Mouse (Mus musculus) lung, adult 18-20 months (tissue): ENCODE results near the gene Col4a1.

Experiments
- DNase-seq, 2 experiments: peaks; one replicate each; pipeline ENCODE4 v3.0.0; 2022; ENCODE audit warnings: mixed read lengths in 2 of 2

Gene Col4a1

DNA sequence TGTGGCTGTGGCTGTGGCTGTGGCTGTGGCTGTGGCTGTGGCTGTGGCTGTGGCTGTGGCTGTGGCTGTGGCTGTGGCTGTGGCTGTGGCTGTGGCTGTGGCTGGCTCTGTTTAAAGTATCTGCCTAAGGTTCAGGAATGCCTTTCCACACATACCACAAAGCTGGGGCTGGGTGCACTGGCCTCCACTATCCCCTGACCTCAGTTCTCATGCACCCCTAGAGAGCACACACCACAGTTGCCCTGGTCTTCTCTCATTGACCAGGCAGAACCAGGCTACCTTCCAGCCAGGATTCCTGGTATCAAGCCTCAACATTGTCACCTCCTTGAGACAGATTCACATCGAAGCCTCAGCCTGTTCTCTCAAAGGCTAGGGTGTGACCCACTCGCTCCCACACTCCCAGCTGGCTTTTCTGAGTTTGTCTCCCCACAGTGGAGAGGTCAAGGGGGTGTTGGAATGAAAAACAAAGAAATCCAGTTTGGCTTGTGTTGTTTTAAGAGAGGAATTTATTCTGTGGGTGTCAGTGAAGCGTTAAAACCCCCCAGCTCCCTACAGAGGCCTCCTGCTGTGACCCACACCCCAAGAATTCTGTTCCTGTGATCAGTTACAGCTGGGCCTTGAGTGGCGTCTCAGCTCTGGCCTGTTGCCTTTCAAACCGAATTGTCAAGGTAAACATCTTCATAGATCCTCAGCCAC, 15.2 kb upstream of the Col4a1 start:
- no peak for DNase-seq

DNA sequence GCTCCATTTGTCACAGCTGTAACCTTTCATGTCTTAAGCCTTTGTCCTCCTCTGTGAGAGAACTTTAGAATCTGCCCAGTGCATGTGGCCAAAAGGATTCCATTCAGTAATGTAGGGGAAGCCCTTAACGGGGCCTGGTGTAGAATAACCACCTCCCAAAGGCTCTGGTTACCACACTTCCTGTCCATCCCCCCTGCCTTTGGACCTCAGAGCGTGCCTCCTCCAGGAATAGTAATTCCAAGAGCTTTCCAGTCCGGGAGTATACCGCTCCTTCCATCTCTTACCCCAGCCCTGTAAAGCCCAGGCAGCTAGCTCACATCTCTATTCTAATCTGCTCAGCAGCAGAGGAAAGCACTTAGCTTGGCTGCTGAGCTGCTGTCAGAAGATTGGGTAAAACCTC, 14.7 kb upstream of the Col4a1 start:
- no peak for DNase-seq

DNA sequence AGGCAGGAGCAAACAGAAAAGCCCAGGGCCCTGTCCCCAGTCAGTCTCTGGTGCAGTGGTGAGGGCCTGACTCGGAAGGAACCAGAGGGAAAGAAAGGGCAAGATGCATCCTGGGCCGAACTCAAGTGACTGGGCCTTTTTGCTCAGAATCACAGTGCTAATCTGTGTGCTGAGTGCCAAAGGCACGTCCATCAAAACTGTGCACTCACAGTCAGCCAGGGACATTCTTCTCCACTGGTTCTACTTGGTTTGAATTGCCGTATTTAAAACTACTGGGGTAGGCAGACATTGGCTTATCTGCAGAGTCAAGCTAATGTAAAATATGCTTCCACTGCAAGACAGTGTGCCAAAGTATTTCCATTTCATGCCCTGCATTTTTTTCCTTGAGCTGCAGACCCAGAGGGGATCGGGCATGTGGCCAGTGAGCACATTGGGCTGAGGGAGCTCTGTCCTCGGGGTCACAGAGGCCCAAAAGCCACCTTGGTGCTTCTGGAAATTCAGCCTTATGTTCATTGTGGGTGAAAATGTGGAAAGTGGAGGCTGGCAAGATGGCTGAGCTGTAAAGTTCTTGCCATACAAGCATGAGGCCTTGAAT, 12.3 kb upstream of the Col4a1 start:
- no peak for DNase-seq

DNA sequence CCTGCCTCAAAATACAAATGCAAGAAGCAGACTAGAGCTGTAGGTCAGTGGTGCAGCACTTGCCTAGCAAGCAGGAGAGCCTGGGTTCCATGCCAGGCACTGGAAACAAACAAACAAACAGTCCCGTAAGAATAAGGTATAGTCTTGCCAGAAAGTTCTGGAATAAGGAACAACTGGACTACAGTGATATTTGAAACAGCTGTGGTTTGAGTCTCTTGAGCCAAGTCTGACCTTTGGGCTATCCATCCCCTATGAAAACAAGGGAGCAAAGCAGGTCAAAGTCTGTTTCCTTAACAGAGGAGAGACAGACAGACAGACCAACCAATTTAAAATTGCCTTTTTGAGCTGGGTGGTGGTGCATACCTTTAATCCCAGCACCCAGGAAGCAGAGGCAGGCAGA, 11.1 kb upstream of the Col4a1 start:
- DNase-seq, result no peak

DNA sequence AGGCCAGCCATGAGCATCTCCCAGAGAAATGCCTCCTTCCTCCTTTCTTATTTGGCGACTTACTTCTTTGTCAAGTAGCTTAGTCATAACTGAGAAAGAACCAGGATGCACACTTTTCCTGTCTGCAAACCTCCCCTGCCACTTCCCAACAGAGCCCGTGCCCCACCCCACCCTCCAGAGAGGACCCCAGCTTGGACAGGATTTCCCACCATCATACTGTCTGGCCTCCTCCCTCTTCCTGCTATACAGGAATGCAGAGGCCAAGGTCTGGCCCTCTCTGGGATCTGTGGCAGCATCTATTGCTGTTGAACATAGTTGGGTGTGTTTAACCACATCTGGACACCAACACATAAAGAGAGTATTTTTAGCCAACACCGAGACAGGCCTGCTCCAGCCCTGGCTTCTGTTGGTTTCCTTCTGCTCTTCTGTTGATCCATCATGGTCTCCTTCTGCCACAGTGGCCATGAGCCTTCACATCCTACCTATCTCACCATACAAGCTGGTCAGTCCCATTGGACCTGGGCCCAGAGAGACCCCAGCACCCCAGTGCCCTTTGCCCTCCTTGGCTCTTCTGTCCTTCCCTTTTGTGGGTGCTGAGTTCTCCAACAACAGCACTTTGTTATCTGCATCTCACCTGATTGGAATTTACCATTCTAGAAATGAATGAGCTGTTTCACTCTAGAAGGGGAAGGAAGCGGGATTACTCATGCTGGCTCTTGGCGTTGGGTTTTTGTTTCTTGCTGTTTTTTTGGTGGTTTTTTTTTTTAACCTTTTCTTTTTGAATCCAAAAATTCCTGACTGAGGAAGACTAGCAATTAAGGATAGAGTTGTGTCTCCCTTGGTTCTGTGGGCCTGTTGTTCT, 10.3 kb upstream of the Col4a1 start:
- peak in 1 of 2 experiments; percentile 48 for DNase-seq

DNA sequence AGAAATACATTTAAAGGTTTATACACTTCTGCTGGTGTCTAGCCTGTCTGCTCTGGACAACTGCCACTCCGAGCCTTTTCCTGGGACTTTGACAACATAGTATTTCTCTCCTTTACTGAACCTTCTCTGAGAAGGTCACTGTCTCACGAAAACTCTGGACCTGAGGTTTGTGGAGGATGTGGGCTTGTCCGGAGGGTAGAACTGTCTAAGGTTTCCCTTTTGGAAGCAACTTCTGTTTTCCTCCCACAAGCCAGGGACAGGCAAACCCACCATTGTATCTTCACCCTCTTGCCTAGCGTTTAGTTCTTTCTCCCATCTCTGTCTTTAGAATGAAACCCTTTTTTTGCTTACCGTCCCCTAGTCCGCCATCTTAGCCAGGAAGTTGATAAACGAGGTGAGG, 9.2 kb upstream of the Col4a1 start:
- DNase-seq, result no peak

DNA sequence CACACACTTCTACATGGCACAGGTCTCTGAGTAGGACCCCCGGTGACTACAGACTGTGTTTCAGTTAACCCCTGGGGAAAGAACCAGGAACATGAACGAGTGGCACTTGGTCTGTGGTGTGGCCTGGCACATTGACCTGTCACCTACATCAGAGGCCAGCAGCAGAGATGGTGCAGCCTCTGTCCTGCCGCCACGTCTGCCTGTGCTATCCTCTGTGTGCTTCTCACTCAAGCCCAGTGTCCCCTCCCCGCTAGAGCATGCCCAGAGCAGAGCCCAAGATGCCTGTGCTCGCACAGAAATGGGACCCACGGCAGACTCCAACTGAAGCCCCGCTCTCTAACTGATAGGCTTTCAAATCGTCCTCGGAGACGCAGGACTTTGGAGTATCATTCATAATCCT, 6.8 kb upstream of the Col4a1 start:
- DNase-seq, result no peak

DNA sequence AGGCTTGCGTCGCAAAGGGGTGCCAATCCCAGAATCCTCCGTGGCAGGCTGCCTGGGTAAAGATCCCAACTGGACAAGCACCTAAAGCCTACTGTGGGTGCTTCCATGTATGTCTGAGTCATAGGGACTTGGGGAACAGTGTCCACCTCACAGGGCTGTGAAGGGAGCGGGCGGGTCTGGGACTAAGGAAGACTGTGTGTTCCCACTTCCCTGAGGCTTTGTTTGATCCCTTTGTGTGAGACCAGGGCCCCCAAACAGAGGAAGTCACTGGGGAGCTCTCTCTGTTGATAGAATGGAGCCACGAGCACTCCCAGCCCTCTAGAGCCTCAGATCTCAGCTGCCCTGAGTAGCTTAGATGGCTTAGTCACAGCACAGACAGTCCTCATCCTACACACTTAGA, 3.5 kb upstream of the Col4a1 start:
- peak in 1 of 2 experiments; percentile 36 for DNase-seq

DNA sequence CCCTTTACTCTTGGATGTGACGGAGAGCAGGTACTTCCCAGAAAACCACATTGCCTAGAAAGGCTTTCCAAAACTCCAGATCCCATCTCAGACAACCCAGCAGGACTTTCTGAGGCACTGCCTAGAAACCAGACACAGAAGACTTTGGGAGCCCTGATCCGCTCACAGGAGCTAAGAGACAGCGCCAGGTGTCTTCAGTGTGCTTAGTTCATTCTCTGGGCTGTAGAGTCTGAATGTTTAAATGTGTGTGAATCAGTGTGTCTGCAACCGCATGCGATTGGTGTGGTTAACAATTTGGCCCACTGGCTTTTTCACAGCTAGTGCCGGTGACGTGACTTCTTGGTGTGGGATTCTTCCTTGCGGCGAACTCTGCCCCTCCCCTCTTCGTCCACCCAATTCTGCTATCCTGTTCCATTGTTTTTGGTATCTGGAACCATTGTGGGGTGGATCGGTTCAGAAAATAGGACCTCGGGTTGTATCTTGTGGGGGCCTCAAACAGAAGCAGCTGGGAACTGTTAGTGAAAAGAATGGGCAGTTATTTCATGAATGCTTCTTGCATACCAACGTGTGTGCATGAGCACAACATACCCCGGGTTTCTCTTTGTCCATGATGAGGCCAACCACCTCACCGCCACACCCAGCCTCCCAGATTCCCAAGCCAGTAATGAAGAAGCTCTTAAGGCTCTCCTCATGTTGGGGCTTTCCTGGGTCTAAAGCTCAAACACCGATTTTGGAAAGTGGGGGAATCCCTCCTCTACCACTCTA, 2.7 kb upstream of the Col4a1 start:
- DNase-seq, result no peak

DNA sequence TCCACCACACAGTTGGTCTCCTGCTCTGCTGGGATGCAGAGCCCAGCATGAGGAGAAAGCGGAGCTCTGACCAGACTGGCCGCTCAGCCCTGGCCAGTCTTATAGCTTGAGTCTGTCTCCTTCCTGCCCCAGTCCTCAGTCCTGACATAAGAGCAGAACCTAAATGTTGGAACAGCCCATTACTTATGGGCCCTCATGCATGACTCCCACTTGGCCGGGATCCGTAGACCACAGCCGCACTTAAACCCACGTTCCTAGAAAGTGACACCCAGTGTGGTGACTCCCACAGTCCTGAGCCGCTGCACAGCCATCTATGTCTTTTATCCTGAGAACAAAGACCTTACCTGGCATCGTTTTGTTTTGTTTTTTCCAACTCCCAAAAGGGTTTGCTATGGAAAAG, 2.0 kb upstream of the Col4a1 start:
- DNase-seq, result no peak

DNA sequence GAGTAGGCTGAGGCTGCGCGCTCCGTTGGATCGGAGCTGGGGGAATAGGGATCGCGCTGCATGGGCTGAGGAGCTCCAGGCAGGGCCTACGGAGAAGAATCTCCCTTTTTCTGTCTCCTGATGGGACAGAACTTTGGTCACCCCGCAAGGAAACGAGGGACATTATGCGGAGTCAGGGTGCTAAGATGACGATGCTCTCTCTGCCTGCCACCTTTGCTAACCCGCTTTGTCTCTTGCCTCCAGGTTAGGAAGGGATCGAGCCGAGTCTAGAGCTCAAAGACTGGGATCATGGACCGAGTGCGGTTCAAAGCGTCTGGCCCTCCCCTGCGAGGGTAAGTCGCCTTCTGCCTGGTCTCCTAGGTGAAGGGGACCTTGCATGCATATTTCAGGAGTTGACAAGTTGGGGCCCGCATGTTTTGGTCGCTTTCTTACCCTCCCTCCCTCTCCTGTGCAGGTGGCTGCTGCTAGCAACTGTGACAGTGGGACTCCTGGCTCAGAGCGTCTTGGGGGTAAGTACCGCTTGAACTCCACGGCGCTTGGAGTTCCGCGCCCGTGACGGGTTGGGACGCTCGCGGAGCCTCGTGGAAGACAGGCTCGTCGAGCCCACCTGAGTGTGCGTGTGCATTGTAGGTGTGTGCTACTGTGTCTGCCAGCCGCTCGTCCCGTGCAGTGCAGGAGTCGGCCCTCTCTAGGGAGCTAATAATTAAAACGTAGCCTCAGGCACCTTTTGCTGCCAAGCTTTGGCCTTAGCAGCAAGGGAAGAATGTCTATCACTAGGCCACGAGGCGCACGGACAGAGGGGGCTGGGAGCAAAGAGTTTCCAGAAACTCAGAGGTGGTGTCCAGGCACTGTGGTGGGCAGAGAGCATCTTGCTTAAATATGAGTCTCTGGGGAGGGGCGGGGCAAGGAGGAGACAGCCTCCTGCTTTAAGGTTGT, 818 bp upstream of the Col4a1 start:
- peak; percentile 53 to 60 for DNase-seq

DNA sequence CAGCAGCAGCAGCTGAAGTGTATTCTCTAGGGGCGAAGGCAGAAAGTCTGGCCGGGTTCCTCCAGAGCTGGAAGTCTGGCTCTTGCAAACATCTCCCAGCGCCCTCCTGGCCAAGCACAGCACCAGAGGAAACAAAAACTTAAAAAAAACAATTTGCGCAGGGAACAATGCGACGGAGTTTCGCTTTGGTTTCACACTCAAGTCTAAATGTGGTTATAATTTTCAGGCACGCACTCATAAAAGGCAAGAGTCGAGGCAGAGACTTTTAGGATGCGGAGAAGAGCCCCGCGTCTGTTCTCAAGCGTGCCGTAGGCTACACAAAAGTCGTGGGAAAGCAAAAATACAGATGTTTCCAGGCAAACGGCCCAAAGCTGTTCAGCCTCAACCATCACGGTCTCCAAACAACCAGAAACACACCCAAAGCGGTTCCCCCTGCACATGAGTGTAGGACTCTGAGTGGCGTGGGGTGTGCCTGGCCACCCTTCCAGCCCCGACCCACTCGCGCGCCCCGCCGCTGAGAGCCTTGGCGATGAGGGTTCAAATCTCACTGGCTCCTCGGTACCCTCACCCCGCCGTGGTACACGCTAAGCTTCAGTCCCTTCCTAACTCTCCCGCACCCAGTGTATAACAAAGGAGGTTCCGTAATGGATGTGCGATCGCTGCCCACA, 811 bp downstream of the Col4a1 start:
- peak; percentile 56 to 70 for DNase-seq

DNA sequence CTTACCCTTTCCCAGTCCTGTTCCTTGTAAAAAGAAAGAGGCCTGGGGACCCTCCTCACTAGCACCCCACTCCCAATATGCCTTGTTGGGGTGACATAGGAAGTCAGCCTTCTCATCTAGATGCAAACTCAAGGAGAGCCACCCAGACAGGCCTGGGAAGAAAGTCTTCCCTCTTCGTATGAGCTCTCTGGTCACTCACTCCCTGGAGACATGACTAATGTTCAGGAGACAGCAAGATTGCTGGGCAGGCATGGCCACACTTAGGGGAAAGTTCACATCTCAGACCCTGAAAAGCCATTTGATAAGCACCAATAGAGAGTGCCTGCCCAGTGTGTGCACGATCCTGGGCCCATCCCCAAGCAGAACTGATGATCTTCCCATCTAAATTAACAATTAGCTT, 2.6 kb downstream of the Col4a1 start:
- no peak for DNase-seq

DNA sequence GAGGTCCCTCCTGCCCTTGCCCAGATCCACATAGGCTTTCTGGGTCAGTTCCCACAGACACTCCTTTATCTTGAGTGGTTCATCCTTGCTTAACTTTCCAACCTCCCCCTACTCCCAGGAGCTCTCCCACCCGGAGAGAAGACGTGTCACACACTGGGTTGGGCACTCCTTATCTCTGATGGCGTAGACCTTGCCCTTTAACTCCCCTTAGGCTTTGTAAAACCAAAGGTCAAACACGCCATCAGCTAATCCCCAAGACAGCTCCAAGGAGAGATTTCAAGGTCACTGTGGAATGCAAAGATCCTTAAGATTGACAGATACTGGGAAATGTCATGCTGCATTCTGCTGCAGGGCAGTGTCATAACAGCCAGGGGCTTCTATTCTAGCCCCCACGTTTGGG, 3.4 kb downstream of the Col4a1 start:
- no peak for DNase-seq

DNA sequence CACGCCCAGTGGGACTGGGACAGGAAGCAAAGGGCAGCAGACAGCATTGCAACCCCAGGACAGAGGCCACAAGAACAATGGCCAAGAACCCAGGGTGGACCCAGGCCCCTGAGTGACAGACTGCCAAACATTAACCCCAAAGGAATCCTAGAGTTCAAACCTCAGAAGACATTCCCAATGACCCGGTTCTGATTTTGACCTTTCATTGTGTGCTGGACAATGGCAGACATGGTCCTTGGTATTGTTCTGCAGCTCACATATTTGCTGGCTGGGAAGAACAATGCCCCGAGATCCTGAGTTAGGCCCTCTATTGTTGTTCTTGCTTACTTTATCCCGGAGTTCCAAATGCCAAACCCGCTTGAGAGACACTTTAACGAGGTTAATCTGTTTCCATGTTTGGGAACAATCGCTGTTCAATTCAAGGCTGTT, 4.0 kb downstream of the Col4a1 start:
- DNase-seq, result no peak

DNA sequence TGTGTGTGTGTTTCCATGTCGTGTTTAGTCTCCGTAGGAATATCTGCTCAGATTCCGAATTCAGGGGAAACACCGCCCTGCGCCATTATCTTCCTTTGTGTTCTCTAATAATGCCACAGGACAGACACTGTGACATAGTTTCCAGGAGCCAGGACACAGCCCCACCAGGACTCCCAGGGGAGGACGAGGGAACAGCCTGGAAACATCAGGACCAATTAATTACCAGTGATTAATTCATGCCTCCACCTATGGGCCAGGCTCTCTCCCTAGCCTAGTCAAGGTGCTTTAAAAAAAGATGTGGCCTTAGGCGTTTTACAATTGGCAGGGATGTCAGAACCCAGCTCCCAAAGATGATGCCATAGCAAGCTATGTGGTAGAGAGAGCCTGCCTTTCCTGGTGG, 5.2 kb downstream of the Col4a1 start:
- no peak for DNase-seq

DNA sequence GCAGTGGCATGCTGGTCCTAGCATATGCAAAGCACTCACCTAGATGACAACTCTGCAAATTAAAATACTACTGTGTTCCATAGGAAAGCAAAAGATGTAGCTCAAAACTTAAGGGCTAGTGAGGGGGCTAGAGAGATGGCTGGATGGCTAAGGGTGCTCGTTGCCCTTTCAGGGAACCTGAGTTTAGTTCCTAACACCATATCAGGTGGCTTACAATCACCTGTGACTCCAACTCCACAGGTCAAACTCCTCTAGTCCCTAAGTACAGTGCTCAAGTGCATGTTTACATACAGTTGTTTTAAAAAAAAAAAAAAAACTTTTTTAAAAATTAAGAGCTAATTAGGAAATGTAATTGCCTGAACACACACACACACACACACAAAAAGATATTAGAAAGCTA, 7.1 kb downstream of the Col4a1 start:
- no peak for DNase-seq

DNA sequence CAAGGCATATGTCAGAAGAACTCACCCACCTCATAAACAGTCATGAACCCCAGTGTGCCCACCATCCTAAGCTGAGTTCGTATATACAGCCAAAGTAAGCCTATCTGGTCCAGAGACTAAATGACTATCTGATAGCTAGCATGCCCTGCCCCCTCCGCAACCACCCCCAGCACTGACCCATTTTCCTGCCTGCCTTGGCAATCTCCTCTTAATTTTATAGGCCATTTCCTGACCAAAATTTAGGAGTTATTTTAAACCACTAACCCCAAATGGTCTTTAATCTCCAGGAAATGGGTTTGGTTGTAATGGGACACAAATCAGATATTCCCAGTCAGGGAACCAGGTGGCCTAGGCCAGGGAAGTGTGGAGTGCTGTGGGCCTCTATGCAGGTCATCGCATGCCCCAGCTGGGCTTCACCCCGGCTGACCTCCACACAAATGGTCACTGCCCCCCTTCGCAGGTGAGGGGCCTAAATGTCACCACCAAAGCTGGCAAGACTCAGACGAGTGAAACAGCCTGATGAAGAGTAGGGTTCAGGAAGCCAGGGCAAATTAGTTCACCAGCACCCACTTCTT, 8.5 kb downstream of the Col4a1 start:
- no peak for DNase-seq

DNA sequence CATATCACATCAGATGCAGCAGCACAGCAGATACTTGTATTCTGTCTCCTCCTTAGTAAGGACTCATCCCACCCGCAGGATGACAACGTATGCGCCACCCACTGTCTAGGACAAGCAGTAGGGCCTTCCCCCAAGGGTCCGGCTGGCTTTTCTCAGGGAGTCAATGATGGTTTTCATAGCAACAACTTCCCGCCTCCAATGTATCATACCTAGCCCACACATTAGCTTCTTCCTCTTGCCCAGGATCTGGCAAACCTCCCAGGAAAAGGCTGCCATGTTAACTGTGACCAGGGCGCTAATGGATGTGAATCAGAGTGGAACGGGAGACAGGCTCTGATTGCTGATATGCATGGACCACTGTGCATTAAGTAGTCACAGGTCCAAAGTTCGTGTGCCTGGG, 12.2 kb downstream of the Col4a1 start:
- no peak for DNase-seq

DNA sequence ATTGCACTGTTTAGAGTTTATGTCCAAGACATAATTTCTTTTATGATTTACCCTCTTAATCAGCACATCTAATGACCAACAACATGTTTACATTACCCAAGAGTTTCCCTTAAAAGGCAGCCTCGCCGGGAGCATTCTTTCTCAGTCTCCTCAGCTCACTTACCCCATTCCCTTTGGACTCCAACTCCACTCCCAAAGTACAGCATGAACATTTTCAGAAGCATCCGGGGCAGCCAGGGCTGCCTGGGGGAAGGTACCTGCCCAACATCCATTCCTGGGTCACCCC, 13.4 kb downstream of the Col4a1 start:
- no peak for DNase-seq
